Mouse (Mus musculus): ENCODE data around the gene Atp8a2.

DNA sequence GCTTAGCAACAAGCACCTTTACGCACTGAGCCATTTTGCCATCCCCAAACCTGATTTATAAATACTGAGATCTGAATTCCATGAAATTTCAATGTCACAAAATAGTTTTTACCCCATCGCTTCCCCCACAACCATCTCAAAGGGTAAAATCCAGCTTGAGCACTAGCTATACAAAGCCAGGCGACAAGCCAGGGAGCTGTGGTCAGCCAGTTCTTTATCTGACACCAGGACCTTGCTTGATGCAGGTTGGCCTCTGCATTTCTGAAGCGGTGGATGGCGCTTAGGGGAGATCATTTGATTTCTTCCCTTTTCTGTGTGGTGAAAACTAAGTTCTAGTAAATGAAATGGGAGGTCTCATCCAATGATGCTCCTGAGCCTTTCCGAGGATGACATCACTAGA, 564.9 kb downstream of the Atp8a2 start:
- no peak for TF ChIP-seq POLR2A (IDR thresholded peaks at IDR 0.05; ENCODE audit: insufficient read length, low read depth)
- no peak for TF ChIP-seq MAX (IDR thresholded peaks at IDR 0.05; ENCODE audit: low read depth)
- TF ChIP-seq CEBPB (IDR thresholded peaks at IDR 0.05; ENCODE audit: insufficient read depth, poor library complexity, severe bottlenecking): no peak
- TF ChIP-seq USF1 (IDR thresholded peaks at IDR 0.05; ENCODE audit: low read depth): no peak
- TF ChIP-seq TCF12 (IDR thresholded peaks at IDR 0.05; ENCODE audit: insufficient read depth, poor library complexity, severe bottlenecking): no peak
- no peak for TF ChIP-seq MYOG (IDR thresholded peaks at IDR 0.05; ENCODE audit: control insufficient read depth in 1 of 3, insufficient read depth in 1 of 3, insufficient read length in 2 of 3, low read depth in 2 of 3)
- no peak for TF ChIP-seq MYOD1 (IDR thresholded peaks at IDR 0.05; ENCODE audit: control insufficient read depth in 1 of 3, insufficient read length in 2 of 3, low read depth in 2 of 3)
- no peak for TF ChIP-seq POLR2AphosphoS2 (IDR thresholded peaks at IDR 0.05; ENCODE audit: insufficient read length, low read depth)

Data from myocyte (in vitro differentiated cells).